In genomic region chr6:112003784-112004471, GRCm38 (mm10) we compare ENCODE assay signal across 23 mouse cellular contexts.
DNase-seq lines count a peak whose midpoint lies in the region; ATAC-seq and TF ChIP-seq lines count a peak whose summit lies in the region.
"Had no signal": no experiment of that assay in that cellular context is flagged by ENCODE, and none has a peak within 500 bp of the region (broad histone marks: within the 10 kb centered on the region; RNA-seq: fewer than 3 reads in every experiment).

No protein-coding gene starts in this region.

- H3K4me1 ChIP-seq in forebrain, embryonic 11.5 days (replicated peaks; ENCODE audit: control insufficient read depth, insufficient read depth, low read length): no peaks in the 10 kb centered on the region
- no peaks in the 10 kb centered on the region for H3K4me1 ChIP-seq in forebrain, embryonic 10.5 days
- H3K4me1 ChIP-seq in midbrain, postnatal 0 days (ENCODE audit: insufficient read depth, low read length): no peaks in the 10 kb centered on the region
- no peaks in the 10 kb centered on the region for H3K4me1 ChIP-seq in midbrain, embryonic 11.5 days (ENCODE audit: control insufficient read depth, insufficient read depth, low read length)
- H3K4me1 ChIP-seq in forebrain, embryonic 16.5 days (replicated peaks; ENCODE audit: control insufficient read depth, insufficient read depth, low read length): no peaks in the 10 kb centered on the region; the same call in 1 of the 2 replicates
- H3K4me1 ChIP-seq: embryonic facial prominence, embryonic 13.5 days; heart, embryonic 15.5 days; hindbrain, embryonic 10.5 days; intestine, embryonic 15.5 days had no signal

- DNase-seq in forebrain, embryonic 11.5 days (ENCODE audit: low spot score): no peak
- no peak for DNase-seq in forebrain, embryonic 10.5 days (ENCODE audit: extremely low spot score, low spot score)
- DNase-seq in midbrain, postnatal 0 days (ENCODE audit: low spot score): peak; percentile 30
- DNase-seq in midbrain, embryonic 11.5 days (ENCODE audit: low spot score, missing footprints): no peak
- DNase-seq in retina, postnatal 7 days (ENCODE audit: low read depth, low spot score): peak; percentile 20
- no peak for DNase-seq in layer of hippocampus, adult 18-20 months (ENCODE audit: low spot score in 2 of 2)
- DNase-seq in thymus, postnatal 36 days: no peak
- DNase-seq: adrenal gland, postnatal 10 days; B cell, adult 2 months; cerebellum, adult 18-20 months; cerebellum, adult 9-11 months; cerebellum, postnatal 36 days; gastrocnemius, postnatal 10 days; heart, adult 2 months; heart, postnatal 14 days had no signal

- H3K9me3 ChIP-seq in forebrain, embryonic 11.5 days (ENCODE audit: control insufficient read depth, low read length): no peaks in the 10 kb centered on the region
- no peaks in the 10 kb centered on the region for H3K9me3 ChIP-seq in forebrain, embryonic 10.5 days
- no peaks in the 10 kb centered on the region for H3K9me3 ChIP-seq in midbrain, postnatal 0 days (ENCODE audit: low read length)
- no peaks in the 10 kb centered on the region for H3K9me3 ChIP-seq in midbrain, embryonic 11.5 days (ENCODE audit: control insufficient read depth, low read length)
- no peaks in the 10 kb centered on the region for H3K9me3 ChIP-seq in forebrain, embryonic 16.5 days (ENCODE audit: control insufficient read depth, low read length)
- H3K9me3 ChIP-seq: embryonic facial prominence, embryonic 13.5 days; heart, embryonic 15.5 days; hindbrain, embryonic 10.5 days; intestine, embryonic 15.5 days had no signal

- no peak overlapping the region for H3K9ac ChIP-seq in forebrain, embryonic 11.5 days (ENCODE audit: low read length)
- H3K9ac ChIP-seq in midbrain, postnatal 0 days (replicated peaks; ENCODE audit: low read length, poor library complexity, severe bottlenecking): no peak overlapping the region
- no peak overlapping the region for H3K9ac ChIP-seq in midbrain, embryonic 11.5 days (ENCODE audit: low read length)
- H3K9ac ChIP-seq in forebrain, embryonic 16.5 days (replicated peaks; ENCODE audit: low read depth, low read length): no peak overlapping the region
- H3K9ac ChIP-seq: embryonic facial prominence, embryonic 13.5 days; heart, embryonic 15.5 days; intestine, embryonic 15.5 days had no signal

- no peaks in the 10 kb centered on the region for H3K36me3 ChIP-seq in forebrain, embryonic 11.5 days (ENCODE audit: control insufficient read depth, insufficient read depth, low read length)
- no peaks in the 10 kb centered on the region for H3K36me3 ChIP-seq in forebrain, embryonic 10.5 days (replicated peaks)
- H3K36me3 ChIP-seq in midbrain, postnatal 0 days (ENCODE audit: insufficient read depth, low read length): no peaks in the 10 kb centered on the region
- no peaks in the 10 kb centered on the region for H3K36me3 ChIP-seq in midbrain, embryonic 11.5 days (ENCODE audit: control insufficient read depth, insufficient read depth, low read length)
- H3K36me3 ChIP-seq in forebrain, embryonic 16.5 days (ENCODE audit: control insufficient read depth, insufficient read depth): no peaks in the 10 kb centered on the region
- H3K36me3 ChIP-seq: embryonic facial prominence, embryonic 13.5 days; G1E; heart, embryonic 15.5 days; hindbrain, embryonic 10.5 days; intestine, embryonic 15.5 days had no signal

- H3K27me3 ChIP-seq in forebrain, embryonic 11.5 days (ENCODE audit: control insufficient read depth, insufficient read depth, low read length): no peaks in the 10 kb centered on the region
- no peaks in the 10 kb centered on the region for H3K27me3 ChIP-seq in forebrain, embryonic 10.5 days (ENCODE audit: poor library complexity, severe bottlenecking)
- no peaks in the 10 kb centered on the region for H3K27me3 ChIP-seq in midbrain, postnatal 0 days (ENCODE audit: insufficient read depth, low read length)
- no peaks in the 10 kb centered on the region for H3K27me3 ChIP-seq in midbrain, embryonic 11.5 days (ENCODE audit: control insufficient read depth, insufficient read depth, low read length)
- H3K27me3 ChIP-seq in forebrain, embryonic 16.5 days (replicated peaks; ENCODE audit: control insufficient read depth, insufficient read depth, low read length): no peaks in the 10 kb centered on the region
- H3K27me3 ChIP-seq: embryonic facial prominence, embryonic 13.5 days; heart, embryonic 15.5 days; intestine, embryonic 15.5 days had no signal

- H3K4me3 ChIP-seq in forebrain, embryonic 11.5 days (ENCODE audit: low read depth, low read length): no peak overlapping the region
- H3K4me3 ChIP-seq in forebrain, embryonic 10.5 days: no peak overlapping the region
- no peak overlapping the region for H3K4me3 ChIP-seq in midbrain, postnatal 0 days (ENCODE audit: low read depth, low read length)
- no peak overlapping the region for H3K4me3 ChIP-seq in midbrain, embryonic 11.5 days (ENCODE audit: low read depth, low read length)
- no peak overlapping the region for H3K4me3 ChIP-seq in forebrain, embryonic 16.5 days (replicated peaks; ENCODE audit: low read length)
- H3K4me3 ChIP-seq: embryonic facial prominence, embryonic 13.5 days; heart, adult 2 months; heart, embryonic 15.5 days; hindbrain, embryonic 10.5 days; intestine, embryonic 15.5 days had no signal

- ATAC-seq in forebrain, embryonic 11.5 days (replicated peaks; ENCODE audit: low FRiP score): peak; percentile 82
- ATAC-seq in midbrain, postnatal 0 days (ENCODE audit: low FRiP score): no peak
- ATAC-seq in midbrain, embryonic 11.5 days (ENCODE audit: low FRiP score): no peak
- peak; percentile 94 for ATAC-seq in forebrain, embryonic 16.5 days
- ATAC-seq: CD4-positive, CD25-positive, alpha-beta regulatory T cell, adult 4 months; intestine, embryonic 15.5 days had no signal

- no peak overlapping the region for H3K4me2 ChIP-seq in forebrain, embryonic 11.5 days (ENCODE audit: low read depth, low read length, severe bottlenecking)
- no peak overlapping the region for H3K4me2 ChIP-seq in midbrain, postnatal 0 days (ENCODE audit: low read depth, low read length, poor library complexity, severe bottlenecking)
- H3K4me2 ChIP-seq in midbrain, embryonic 11.5 days: no peak overlapping the region
- H3K4me2 ChIP-seq in forebrain, embryonic 16.5 days (ENCODE audit: low read length): no peak overlapping the region
- H3K4me2 ChIP-seq: embryonic facial prominence, embryonic 13.5 days; heart, embryonic 11.5 days; heart, embryonic 15.5 days; intestine, embryonic 15.5 days had no signal

- no peak for TF ChIP-seq CTCF in midbrain, postnatal 0 days (IDR thresholded peaks at IDR 0.05)

- WGBS in forebrain, embryonic 11.5 days: 66% methylated on average over 3 of the region's 3 CpGs
- WGBS in forebrain, embryonic 10.5 days: 90% methylated on average over 3 of the region's 3 CpGs
- 82% methylated on average over 3 of the region's 3 CpGs for WGBS in midbrain, postnatal 0 days
- WGBS in midbrain, embryonic 11.5 days: 94% methylated on average over 3 of the region's 3 CpGs
- 18% methylated on average over 3 of the region's 3 CpGs for WGBS in forebrain, embryonic 16.5 days

- no peak overlapping the region for H3K27ac ChIP-seq in forebrain, embryonic 11.5 days (ENCODE audit: low read depth, low read length)
- no peak overlapping the region for H3K27ac ChIP-seq in forebrain, embryonic 10.5 days
- H3K27ac ChIP-seq in midbrain, postnatal 0 days (ENCODE audit: low read depth, low read length): no peak overlapping the region
- no peak overlapping the region for H3K27ac ChIP-seq in midbrain, embryonic 11.5 days (ENCODE audit: low read depth, low read length)
- H3K27ac ChIP-seq in forebrain, embryonic 16.5 days (ENCODE audit: low read length): no peak overlapping the region
- H3K27ac ChIP-seq: embryonic facial prominence, embryonic 13.5 days; heart, adult 2 months; heart, embryonic 15.5 days; hindbrain, embryonic 10.5 days; intestine, embryonic 15.5 days had no signal

Comparison
In these comparisons a context has a peak if more than half of its experiments do, and no peak if none do; other contexts are left out.
1. DNase-seq: peak in midbrain, postnatal 0 days (single experiment) and retina, postnatal 7 days (single experiment); none in forebrain, embryonic 11.5 days (single experiment), forebrain, embryonic 10.5 days (single experiment), midbrain, embryonic 11.5 days (single experiment), layer of hippocampus, adult 18-20 months (0 of 2) and thymus, postnatal 36 days (0 of 2).
2. ATAC-seq: peak in forebrain, embryonic 11.5 days (single experiment) and forebrain, embryonic 16.5 days (single experiment); none in midbrain, postnatal 0 days (single experiment) and midbrain, embryonic 11.5 days (single experiment).